Mouse (Mus musculus): ENCODE data around the gene Strip2.

GRCm38 (mm10) chr6:29967917-29968316 is 51.1 kb downstream of the Strip2 start:
- no peak for TF ChIP-seq MAFK (IDR thresholded peaks at IDR 0.05; ENCODE audit: insufficient read depth, low read depth, low read length)
- TF ChIP-seq CHD2 (IDR thresholded peaks at IDR 0.05; ENCODE audit: low read depth, low read length) = no peak

Measured in ES-E14 (cell line).